Mouse (Mus musculus) lung, adult 2 months (tissue): ENCODE measurements around the gene Nop2.

ENCODE experiments used
- CTCF ChIP-seq: fragments of 200-500 bp; IDR thresholded peaks from 2 replicates; pipeline ENCODE4 v1.5.1; 2011; ENCODE audit warnings: mild to moderate bottlenecking, low read length, control low read depth; ENCODE audit not compliant: insufficient read depth
- POLR2A ChIP-seq: fragments of 200-500 bp; IDR thresholded peaks from 2 replicates; pipeline ENCODE4 v1.6.1; 2011; ENCODE audit warnings: low read depth, mild to moderate bottlenecking, control low read depth, low read length, borderline replicate concordance; ENCODE audit errors: extremely low read depth

GRCm38 (mm10) chr6:125128724-125129123, 3.0 kb upstream of the Nop2 start:
- TF ChIP-seq POLR2A (no peak), CTCF (no peak)
